Mouse (Mus musculus): ENCODE measurements around the gene Rftn1. TPM values are rescaled to one million over a fixed set of nuclear protein-coding genes. Genes with fewer than 3 reads are reported as not detected.
A peak's percentile ranks its signal among the peaks of the same experiment; 100 is the strongest.

Gene Rftn1
- total RNA-seq, 1 experiment from 2014 or later: 33.6 TPM

GRCm38 (mm10) chr17:49974996-49975395 is 215.5 kb downstream of the Rftn1 start:
- ATAC-seq (replicated peaks in 1 of 2; ENCODE audit: insufficient read depth in 1 of 2, low FRiP score in 2 of 2, low TSS enrichment in 1 of 2, low read depth in 1 of 2, poor library complexity in 2 of 2, severe bottlenecking in 2 of 2): no peak

GRCm38 (mm10) chr17:49972164-49972563 is 218.3 kb downstream of the Rftn1 start:
- no peak for ATAC-seq (replicated peaks in 1 of 2; ENCODE audit: insufficient read depth in 1 of 2, low FRiP score in 2 of 2, low TSS enrichment in 1 of 2, low read depth in 1 of 2, poor library complexity in 2 of 2, severe bottlenecking in 2 of 2)

- ATAC-seq (replicated peaks in 1 of 2; ENCODE audit: insufficient read depth in 1 of 2, low FRiP score in 2 of 2, low TSS enrichment in 1 of 2, low read depth in 1 of 2, poor library complexity in 2 of 2, severe bottlenecking in 2 of 2): no peak
These were observed 219.4 kb downstream of the Rftn1 start for GRCm38 (mm10) chr17:49971057-49971456.

- peak; percentile 71 to 87 for ATAC-seq (replicated peaks in 1 of 2; ENCODE audit: insufficient read depth in 1 of 2, low FRiP score in 2 of 2, low TSS enrichment in 1 of 2, low read depth in 1 of 2, poor library complexity in 2 of 2, severe bottlenecking in 2 of 2)
These were observed 221.8 kb downstream of the Rftn1 start for GRCm38 (mm10) chr17:49968467-49969207.

GRCm38 (mm10) chr17:49965846-49966762 is 224.4 kb downstream of the Rftn1 start:
- no peak for ATAC-seq (replicated peaks in 1 of 2; ENCODE audit: insufficient read depth in 1 of 2, low FRiP score in 2 of 2, low TSS enrichment in 1 of 2, low read depth in 1 of 2, poor library complexity in 2 of 2, severe bottlenecking in 2 of 2)

- no peak for ATAC-seq (replicated peaks in 1 of 2; ENCODE audit: insufficient read depth in 1 of 2, low FRiP score in 2 of 2, low TSS enrichment in 1 of 2, low read depth in 1 of 2, poor library complexity in 2 of 2, severe bottlenecking in 2 of 2)
These were observed 225.4 kb downstream of the Rftn1 start for GRCm38 (mm10) chr17:49965035-49965434.

- no peak for ATAC-seq (replicated peaks in 1 of 2; ENCODE audit: insufficient read depth in 1 of 2, low FRiP score in 2 of 2, low TSS enrichment in 1 of 2, low read depth in 1 of 2, poor library complexity in 2 of 2, severe bottlenecking in 2 of 2)
These were observed 226.0 kb downstream of the Rftn1 start for GRCm38 (mm10) chr17:49964471-49964870.

- ATAC-seq (replicated peaks in 1 of 2; ENCODE audit: insufficient read depth in 1 of 2, low FRiP score in 2 of 2, low TSS enrichment in 1 of 2, low read depth in 1 of 2, poor library complexity in 2 of 2, severe bottlenecking in 2 of 2): no peak
These were observed 231.5 kb downstream of the Rftn1 start for GRCm38 (mm10) chr17:49959021-49959420.

GRCm38 (mm10) chr17:49951856-49952607 is 238.4 kb downstream of the Rftn1 start:
- ATAC-seq (replicated peaks in 1 of 2; ENCODE audit: insufficient read depth in 1 of 2, low FRiP score in 2 of 2, low TSS enrichment in 1 of 2, low read depth in 1 of 2, poor library complexity in 2 of 2, severe bottlenecking in 2 of 2): 0 out of 4 replicates have a peak, but pooled peaks have one; percentile 10 to 27

- peak; percentile 51 to 78; a peak in 3 of 4 replicates for ATAC-seq (replicated peaks in 1 of 2; ENCODE audit: insufficient read depth in 1 of 2, low FRiP score in 2 of 2, low TSS enrichment in 1 of 2, low read depth in 1 of 2, poor library complexity in 2 of 2, severe bottlenecking in 2 of 2)
These were observed 239.0 kb downstream of the Rftn1 start for GRCm38 (mm10) chr17:49951491-49951855.

GRCm38 (mm10) chr17:49942674-49943073 is 247.8 kb downstream of the Rftn1 start:
- ATAC-seq (replicated peaks in 1 of 2; ENCODE audit: insufficient read depth in 1 of 2, low FRiP score in 2 of 2, low TSS enrichment in 1 of 2, low read depth in 1 of 2, poor library complexity in 2 of 2, severe bottlenecking in 2 of 2): no peak

Other genes with a start within 250 kb of the Rftn1 start
- 0.25 and 1.6 TPM in 2 replicates for gene Dazl, start 103.0 kb upstream of the Rftn1 start, total RNA-seq (2017)

Data from hematopoietic stem cell, adult 5-6 weeks (primary cell).